Mouse (Mus musculus) inflammation-experienced regulatory T-cells, adult 6 months (primary cell): ENCODE results near the gene Hyou1. TPM values are rescaled to one million over a fixed set of nuclear protein-coding genes. Genes with fewer than 3 reads are reported as not detected.

ENCODE experiments used
- polyA plus RNA-seq, 3 experiments: library from polyadenylated mRNA; unstranded; fragments of 100-300 nt; shearing (Covaris generic); gene quantifications; one replicate each; pipeline ENCODE4 v1.2.1; 2017

The Hyou1 gene
- polyA plus RNA-seq, 3 experiments from 2014 or later: 14.0 to 21.4 (median 18.2) TPM

Other genes with a start within 250 kb of the Hyou1 start
- gene Mcam, start 245.0 kb upstream of the Hyou1 start, polyA plus RNA-seq: under 1 TPM in 1 of 3 experiments, not detected in 2; 0.69 TPM
- gene Cbl, start 145.4 kb upstream of the Hyou1 start, polyA plus RNA-seq: 10 to 100 TPM; 17.9 to 31.2 (median 19.8) TPM
- gene Ccdc153, start 138.8 kb upstream of the Hyou1 start, polyA plus RNA-seq: not detected
- gene Pdzd3, start 128.0 kb upstream of the Hyou1 start, polyA plus RNA-seq: under 1 TPM in 1 of 3 experiments, not detected in 2; 0.15 TPM
- 10 to 100 TPM in 1 of 3 experiments, 1 to 10 TPM in 2; 3.3 to 10.7 (median 4.1) TPM for gene Nlrx1, start 110.9 kb upstream of the Hyou1 start, polyA plus RNA-seq
- gene Abcg4, start 90.9 kb upstream of the Hyou1 start, polyA plus RNA-seq: not detected
- 10 to 100 TPM; 16.2 to 24.6 (median 18.9) TPM for gene Hinfp, start 73.8 kb upstream of the Hyou1 start, polyA plus RNA-seq
- gene C2cd2l, start 59.2 kb upstream of the Hyou1 start, polyA plus RNA-seq: 1 to 10 TPM; 1.7 to 3.1 (median 2.8) TPM
- 10 to 100 TPM; 11.1 to 17.6 (median 13.1) TPM for gene Dpagt1, start 53.5 kb upstream of the Hyou1 start, polyA plus RNA-seq
- 10 to 100 TPM; 14.3 to 61.7 (median 16.1) TPM for gene H2afx, start 44.8 kb upstream of the Hyou1 start, polyA plus RNA-seq
- 10 to 100 TPM; 24.7 to 35.8 (median 25.4) TPM for gene Hmbs, start 35.3 kb upstream of the Hyou1 start, polyA plus RNA-seq
- 10 to 100 TPM; 28.7 to 54.8 (median 49.8) TPM for gene Vps11, start 17.8 kb upstream of the Hyou1 start, polyA plus RNA-seq
- 10 to 100 TPM; 13.6 to 24.2 (median 18.2) TPM for gene Slc37a4, start 17.4 kb downstream of the Hyou1 start, polyA plus RNA-seq
- 1,000 to 10,000 TPM; 2,506 to 3,849 (median 3,609) TPM for gene Rps25, start 27.6 kb downstream of the Hyou1 start, polyA plus RNA-seq
- gene Trappc4, start 28.1 kb downstream of the Hyou1 start, polyA plus RNA-seq: 100 to 1,000 TPM; 128 to 165 (median 154) TPM
- gene Ccdc84, start 39.1 kb downstream of the Hyou1 start, polyA plus RNA-seq: 10 to 100 TPM; 13.6 to 35.6 (median 25.7) TPM
- gene Foxr1, start 61.6 kb downstream of the Hyou1 start, polyA plus RNA-seq: under 1 TPM in 2 of 3 experiments, not detected in 1; 0.17 to 0.72 TPM
- not detected for gene Upk2, start 75.5 kb downstream of the Hyou1 start, polyA plus RNA-seq
- 10 to 100 TPM; 11.1 to 12.4 (median 12.2) TPM for gene Bcl9l, start 103.3 kb downstream of the Hyou1 start, polyA plus RNA-seq
- 100 to 1,000 TPM in 2 of 3 experiments, 10 to 100 TPM in 1; 62.4 to 131 (median 115) TPM for gene Cxcr5, start 182.4 kb downstream of the Hyou1 start, polyA plus RNA-seq
- 100 to 1,000 TPM in 1 of 3 experiments, 10 to 100 TPM in 2; 57.3 to 129 (median 66.8) TPM for gene Ddx6, start 225.4 kb downstream of the Hyou1 start, polyA plus RNA-seq